Mouse (Mus musculus) retina, adult 2 months (tissue): ENCODE measurements around the gene Gper1.
A peak's percentile ranks its signal among the peaks of the same experiment; 100 is the strongest.

Experiments
- DNase-seq: peaks from one replicate; pipeline ENCODE4 v3.0.0-alpha.2; 2012; ENCODE audit warnings: low read depth, low spot score

The Gper1 gene

GRCm38 (mm10) chr5:139423026-139423865, at the start of gene Gper1:
Gene Gper1 (plus strand): TSS chr5:139423151.
- DNase-seq: no peak

- no peak for DNase-seq
Measured at GRCm38 (mm10) chr5:139373889-139374444, 49.0 kb upstream of the Gper1 start.

- no peak for DNase-seq
Measured at GRCm38 (mm10) chr5:139374841-139375240, 48.1 kb upstream of the Gper1 start.

GRCm38 (mm10) chr5:139377468-139378270, 45.3 kb upstream of the Gper1 start, which contains the start of gene Gpr146:
Gene Gpr146 (plus strand): TSS chr5:139377697.
- no peak for DNase-seq

GRCm38 (mm10) chr5:139378271-139378556, 44.7 kb upstream of the Gper1 start:
- DNase-seq: no peak

GRCm38 (mm10) chr5:139378986-139379629, 43.8 kb upstream of the Gper1 start:
- no peak for DNase-seq

- no peak for DNase-seq
Measured at GRCm38 (mm10) chr5:139379771-139380384, 43.1 kb upstream of the Gper1 start.

GRCm38 (mm10) chr5:139380385-139381248, 42.3 kb upstream of the Gper1 start:
- peak; percentile 81 for DNase-seq

GRCm38 (mm10) chr5:139381586-139382513, 41.1 kb upstream of the Gper1 start:
- no peak for DNase-seq

GRCm38 (mm10) chr5:139382760-139383159, 40.2 kb upstream of the Gper1 start:
- no peak for DNase-seq

GRCm38 (mm10) chr5:139383234-139383633, 39.7 kb upstream of the Gper1 start:
- DNase-seq: no peak

GRCm38 (mm10) chr5:139384531-139384930, 38.4 kb upstream of the Gper1 start:
- no peak for DNase-seq

- no peak for DNase-seq
Measured at GRCm38 (mm10) chr5:139386047-139386446, 36.9 kb upstream of the Gper1 start.

- DNase-seq: no peak
Measured at GRCm38 (mm10) chr5:139387329-139388194, 35.4 kb upstream of the Gper1 start.

GRCm38 (mm10) chr5:139388195-139388570, 34.8 kb upstream of the Gper1 start:
- no peak for DNase-seq

- DNase-seq: no peak
Measured at GRCm38 (mm10) chr5:139388694-139389675, 34.0 kb upstream of the Gper1 start.

- no peak for DNase-seq
Measured at GRCm38 (mm10) chr5:139389676-139390061, 33.3 kb upstream of the Gper1 start.
